Mouse (Mus musculus) myocyte (in vitro differentiated cells): ENCODE measurements around the gene Map7d1.

Source experiments
- E2F4 ChIP-seq: IDR thresholded peaks from one replicate; pipeline ENCODE4 v1.6.1; 2011; ENCODE audit warnings: mild to moderate bottlenecking, control low read depth, moderate library complexity; ENCODE audit not compliant: insufficient read depth
- MAX ChIP-seq: IDR thresholded peaks from one replicate; pipeline ENCODE4 v1.6.1; 2011; ENCODE audit warnings: low read depth, mild to moderate bottlenecking, control low read depth
- MYOD1 ChIP-seq, 3 experiments: IDR thresholded peaks; one replicate each; pipeline ENCODE4 v1.6.1; 2011; ENCODE audit warnings: control low read depth in 2 of 3, low read depth in 2 of 3, mild to moderate bottlenecking in 2 of 3, moderate library complexity in 1 of 3; ENCODE audit not compliant: insufficient read length in 2 of 3, control insufficient read depth in 1 of 3
- POLR2A ChIP-seq: IDR thresholded peaks from one replicate; pipeline ENCODE4 v1.6.1; 2011; ENCODE audit warnings: low read depth, mild to moderate bottlenecking, control low read depth, moderate library complexity; ENCODE audit not compliant: insufficient read length
- POLR2AphosphoS2 ChIP-seq: IDR thresholded peaks from one replicate; pipeline ENCODE4 v1.6.1; 2011; ENCODE audit warnings: low read depth, control low read depth; ENCODE audit not compliant: insufficient read length
- REST ChIP-seq: IDR thresholded peaks from one replicate; pipeline ENCODE4 v1.6.1; 2011; ENCODE audit warnings: mild to moderate bottlenecking, control low read depth, moderate library complexity; ENCODE audit not compliant: insufficient read depth, insufficient read length
- SRF ChIP-seq: IDR thresholded peaks from one replicate; pipeline ENCODE4 v1.6.1; 2011; ENCODE audit warnings: low read depth; ENCODE audit not compliant: control insufficient read depth, insufficient read length
- TCF12 ChIP-seq: IDR thresholded peaks from one replicate; pipeline ENCODE4 v1.6.1; 2011; ENCODE audit warnings: mild to moderate bottlenecking, control low read depth; ENCODE audit not compliant: poor library complexity, insufficient read depth, severe bottlenecking
- USF1 ChIP-seq: IDR thresholded peaks from one replicate; pipeline ENCODE4 v1.6.1; 2011; ENCODE audit warnings: low read depth, mild to moderate bottlenecking, control low read depth, moderate library complexity

GRCm38 (mm10) chr4:126205386-126205785 lies 50.8 kb downstream of the Map7d1 start:
- no peak for TF ChIP-seq MAX
- TF ChIP-seq POLR2A: no peak
- no peak for TF ChIP-seq TCF12
- no peak for TF ChIP-seq MYOD1 (IDR thresholded peaks at IDR 0.05; ENCODE audit: control insufficient read depth in 1 of 3, insufficient read length in 2 of 3, low read depth in 2 of 3)
- no peak for TF ChIP-seq REST
- no peak for TF ChIP-seq POLR2AphosphoS2
- TF ChIP-seq SRF: no peak
- no peak for TF ChIP-seq E2F4
- TF ChIP-seq USF1: no peak
